Mouse (Mus musculus): ENCODE results near the gene Ascl2. TPM values are rescaled to one million over a fixed set of nuclear protein-coding genes. Genes with fewer than 3 reads are reported as not detected.
A peak's percentile ranks its signal among the peaks of the same experiment; 100 is the strongest.

Ascl2 gene
- polyA plus RNA-seq, 1 experiment from 2014 or later, result 0.39 TPM

DNA sequence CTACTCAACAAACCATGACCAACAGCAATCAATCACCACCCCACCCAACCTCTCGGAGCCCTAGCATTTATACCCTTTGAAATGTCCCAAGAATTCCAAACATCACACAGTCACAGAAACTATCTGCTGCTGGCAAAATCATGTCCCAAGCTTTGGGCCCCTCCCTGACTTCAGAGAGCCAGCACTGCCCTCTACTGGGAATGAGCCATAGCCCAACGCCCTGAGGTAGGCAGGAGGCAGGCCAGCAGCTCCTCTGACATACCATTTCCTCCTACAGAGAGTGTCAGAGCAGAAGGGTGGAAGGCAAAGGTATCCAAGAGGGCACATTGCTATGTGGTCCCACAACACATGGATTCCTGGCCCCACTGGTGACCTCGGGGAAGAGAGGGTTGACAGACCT lies 33.6 kb upstream of the Ascl2 start:
- Histone ChIP-seq H3K27ac (no peak overlapping the region), H3K4me2 (replicated peaks) (no peak overlapping the region), H3K4me3 (replicated peaks; ENCODE audit: low read length) (no peak overlapping the region), H3K9ac (no peak overlapping the region), H3K4me1 (replicated peaks; ENCODE audit: control insufficient read depth, insufficient read depth, low read length) (no peaks in the 10 kb centered on the region), H3K27me3 (ENCODE audit: control insufficient read depth, insufficient read depth, low read length) (no peaks in the 10 kb centered on the region), H3K36me3 (replicated peaks; ENCODE audit: control insufficient read depth, insufficient read depth) (no peaks in the 10 kb centered on the region), H3K9me3 (ENCODE audit: control insufficient read depth, low read length) (no peaks in the 10 kb centered on the region)
- no peak for DNase-seq (ENCODE audit: low spot score)
- 26% methylated on average over 3 of the region's 3 CpGs for WGBS
- no peak for ATAC-seq (ENCODE audit: low FRiP score)

DNA sequence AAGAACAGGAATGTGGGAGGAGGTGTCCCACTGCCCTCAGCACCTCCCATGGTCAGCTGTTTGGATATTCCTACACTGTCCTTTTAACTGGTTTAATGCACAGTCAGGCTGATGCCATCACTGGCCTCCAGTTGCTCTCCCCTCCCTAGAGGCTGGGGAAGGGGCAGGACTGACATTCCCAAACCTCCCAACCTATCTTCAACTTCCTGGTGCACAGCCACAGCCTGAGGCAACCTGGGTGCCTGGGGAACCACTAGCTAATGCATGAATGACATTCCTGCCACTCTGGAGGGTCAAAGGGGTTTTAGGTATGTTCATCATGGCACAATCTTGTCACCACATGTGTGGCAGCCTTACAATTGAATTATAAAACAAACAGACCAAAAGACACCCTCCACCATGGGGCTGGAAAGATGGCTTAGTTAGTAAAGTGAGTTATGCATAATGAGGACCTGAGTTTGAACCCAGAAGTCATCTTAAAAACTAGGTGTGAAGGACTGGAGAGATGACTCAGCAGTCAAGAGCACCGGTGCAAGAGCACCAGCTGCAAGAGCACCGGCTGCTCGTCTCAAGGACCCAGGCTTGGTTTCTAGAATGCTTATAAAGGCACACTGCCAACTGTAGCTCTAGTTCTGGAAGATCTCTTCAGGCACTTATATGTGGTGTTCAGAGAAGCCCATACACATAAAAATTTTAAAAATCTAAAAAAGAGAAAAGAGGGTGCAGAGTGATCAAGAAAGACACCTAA lies 28.5 kb upstream of the Ascl2 start:
- Histone ChIP-seq H3K27me3 (ENCODE audit: control insufficient read depth, insufficient read depth, low read length) (no peaks in the 10 kb centered on the region), H3K27ac (no peak overlapping the region), H3K9me3 (ENCODE audit: control insufficient read depth, low read length) (no peaks in the 10 kb centered on the region), H3K4me2 (replicated peaks) (no peak overlapping the region), H3K36me3 (replicated peaks; ENCODE audit: control insufficient read depth, insufficient read depth) (no peaks in the 10 kb centered on the region), H3K4me3 (replicated peaks; ENCODE audit: low read length) (no peak overlapping the region), H3K9ac (no peak overlapping the region), H3K4me1 (replicated peaks; ENCODE audit: control insufficient read depth, insufficient read depth, low read length) (no peaks in the 10 kb centered on the region)
- no peak for ATAC-seq (ENCODE audit: low FRiP score)
- WGBS, result 85% methylated on average over 3 of the region's 3 CpGs
- DNase-seq (ENCODE audit: low spot score), result no peak

DNA sequence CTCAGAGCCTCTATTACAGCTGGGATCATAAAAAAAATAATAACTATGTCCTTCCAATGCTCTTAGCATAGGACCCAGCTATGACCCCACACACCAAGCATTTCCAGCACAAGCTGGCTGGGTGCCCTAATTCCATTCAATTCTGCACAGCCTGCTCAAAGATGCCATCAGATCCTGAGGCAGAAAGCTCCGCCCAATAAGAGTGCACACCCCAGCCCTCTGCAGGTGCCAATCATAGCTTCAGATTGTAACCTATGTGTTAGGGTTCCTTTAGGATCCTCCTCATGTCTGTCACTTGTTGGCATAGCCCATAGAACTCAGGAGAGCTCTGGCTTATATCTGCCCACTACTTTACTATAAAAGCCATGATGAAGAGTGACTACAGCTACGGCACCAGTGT lies 27.9 kb upstream of the Ascl2 start:
- WGBS, result 87% methylated on average over 2 of the region's 2 CpGs
- no peak for ATAC-seq (ENCODE audit: low FRiP score)

DNA sequence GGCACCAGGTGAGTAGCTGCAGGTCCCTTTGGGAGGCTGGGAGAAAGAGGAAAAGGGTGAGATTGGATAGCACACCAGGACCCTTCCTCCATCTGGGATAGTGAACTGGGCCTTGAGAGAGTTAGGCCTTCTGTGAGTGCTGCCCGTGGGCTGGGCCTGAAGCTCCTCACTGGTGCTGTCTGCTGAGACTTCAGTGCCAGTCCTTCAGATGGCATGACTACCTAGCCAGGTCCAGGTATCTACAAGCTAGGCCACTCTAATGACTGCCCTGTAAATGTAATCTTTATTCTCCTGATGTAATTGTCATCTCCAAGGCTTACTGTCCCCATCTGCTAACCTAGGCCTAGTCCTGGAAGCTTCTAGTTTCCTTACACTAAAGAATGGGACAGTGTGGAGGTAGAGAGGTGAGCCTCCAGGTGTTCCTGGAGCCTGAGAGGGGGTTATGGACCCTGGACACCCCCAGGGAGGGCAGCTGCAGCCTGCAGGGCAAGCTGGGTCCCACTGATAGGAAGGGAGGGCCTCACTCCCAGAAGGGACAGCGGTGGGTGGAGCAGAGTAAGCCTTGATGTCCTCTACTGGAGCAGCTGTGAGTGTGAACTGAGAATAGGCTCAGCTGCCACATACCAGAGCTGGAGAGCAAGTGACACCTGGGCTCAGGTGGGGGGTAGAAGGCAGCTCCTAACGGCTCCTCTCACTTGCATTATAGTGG lies 26.7 kb upstream of the Ascl2 start:
- ATAC-seq (ENCODE audit: low FRiP score) (no peak), DNase-seq (ENCODE audit: low spot score) (no peak)
- Histone ChIP-seq H3K36me3 (replicated peaks; ENCODE audit: control insufficient read depth, insufficient read depth) (no peaks in the 10 kb centered on the region), H3K9ac (no peak overlapping the region), H3K9me3 (ENCODE audit: control insufficient read depth, low read length) (no peaks in the 10 kb centered on the region), H3K4me2 (replicated peaks) (no peak overlapping the region), H3K27me3 (ENCODE audit: control insufficient read depth, insufficient read depth, low read length) (no peaks in the 10 kb centered on the region), H3K4me1 (replicated peaks; ENCODE audit: control insufficient read depth, insufficient read depth, low read length) (no peaks in the 10 kb centered on the region), H3K27ac (no peak overlapping the region), H3K4me3 (replicated peaks; ENCODE audit: low read length) (no peak overlapping the region)
- 85% methylated on average over 3 of the region's 3 CpGs for WGBS

More for the DNA sequence above, 27.9 kb upstream of the Ascl2 start:
- H3K27me3 ChIP-seq (ENCODE audit: control insufficient read depth, insufficient read depth, low read length), result no peaks in the 10 kb centered on the region
- H3K36me3 ChIP-seq (replicated peaks; ENCODE audit: control insufficient read depth, insufficient read depth), result no peaks in the 10 kb centered on the region
- H3K4me2 ChIP-seq (replicated peaks), result no peak overlapping the region
- no peak for DNase-seq (ENCODE audit: low spot score)
- no peak overlapping the region for H3K27ac ChIP-seq
- no peaks in the 10 kb centered on the region for H3K9me3 ChIP-seq (ENCODE audit: control insufficient read depth, low read length)
- no peak overlapping the region for H3K4me3 ChIP-seq (replicated peaks; ENCODE audit: low read length)
- no peak overlapping the region for H3K9ac ChIP-seq
- H3K4me1 ChIP-seq (replicated peaks; ENCODE audit: control insufficient read depth, insufficient read depth, low read length), result no peaks in the 10 kb centered on the region

DNA sequence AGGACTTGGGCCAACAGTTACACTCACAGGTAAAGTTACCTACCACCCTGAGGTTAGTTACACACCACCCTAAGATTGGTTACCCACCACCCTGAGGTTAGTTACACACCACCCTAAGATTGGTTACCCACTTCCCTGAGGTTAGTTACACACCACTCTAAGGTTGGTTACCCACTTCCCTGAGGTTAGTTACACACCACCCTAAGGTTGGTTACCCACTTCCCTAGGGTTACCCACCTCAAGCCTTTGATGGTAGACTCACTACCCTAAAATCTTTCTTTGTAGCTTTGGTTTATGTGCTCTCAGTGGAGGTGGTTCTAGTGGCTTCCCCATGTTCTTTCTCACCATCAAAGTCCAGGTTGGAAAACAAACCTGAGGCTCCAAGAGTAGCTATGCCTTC lies 25.9 kb upstream of the Ascl2 start:
- no peak overlapping the region for H3K4me2 ChIP-seq (replicated peaks)
- DNase-seq (ENCODE audit: low spot score) (no peak), ATAC-seq (ENCODE audit: low FRiP score) (no peak)
- H3K4me3 ChIP-seq (replicated peaks; ENCODE audit: low read length), result no peak overlapping the region
- H3K9ac ChIP-seq, result no peak overlapping the region
- H3K27ac ChIP-seq, result no peak overlapping the region
- H3K9me3 ChIP-seq (ENCODE audit: control insufficient read depth, low read length), result no peaks in the 10 kb centered on the region
- no peaks in the 10 kb centered on the region for H3K36me3 ChIP-seq (replicated peaks; ENCODE audit: control insufficient read depth, insufficient read depth)
- H3K27me3 ChIP-seq (ENCODE audit: control insufficient read depth, insufficient read depth, low read length), result no peaks in the 10 kb centered on the region
- no peaks in the 10 kb centered on the region for H3K4me1 ChIP-seq (replicated peaks; ENCODE audit: control insufficient read depth, insufficient read depth, low read length)

DNA sequence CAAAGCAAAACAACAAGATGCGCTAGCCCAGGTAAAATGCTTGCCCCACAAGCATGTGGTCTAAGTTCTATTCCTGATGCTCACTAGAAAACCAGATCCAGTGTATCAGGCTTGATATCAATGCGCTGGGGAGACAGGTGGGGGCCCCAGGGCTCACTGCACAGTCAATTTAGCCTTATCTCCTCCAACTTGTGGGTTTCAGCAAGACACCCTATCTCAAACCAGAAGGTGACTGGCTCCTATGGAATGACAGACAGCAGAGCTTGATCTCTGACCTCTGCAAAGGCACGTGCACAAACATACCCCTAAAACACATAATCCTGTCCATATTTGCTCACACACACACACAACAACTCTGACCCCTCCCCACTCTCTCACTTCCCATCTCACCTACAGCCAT lies 18.7 kb upstream of the Ascl2 start:
- H3K4me2 ChIP-seq (replicated peaks), result no peak overlapping the region
- H3K27me3 ChIP-seq (ENCODE audit: control insufficient read depth, insufficient read depth, low read length), result no peaks in the 10 kb centered on the region
- H3K4me1 ChIP-seq (replicated peaks; ENCODE audit: control insufficient read depth, insufficient read depth, low read length), result no peaks in the 10 kb centered on the region
- no peak overlapping the region for H3K4me3 ChIP-seq (replicated peaks; ENCODE audit: low read length)
- H3K9me3 ChIP-seq (ENCODE audit: control insufficient read depth, low read length), result no peaks in the 10 kb centered on the region
- no peaks in the 10 kb centered on the region for H3K36me3 ChIP-seq (replicated peaks; ENCODE audit: control insufficient read depth, insufficient read depth)
- ATAC-seq (ENCODE audit: low FRiP score) (no peak), DNase-seq (ENCODE audit: low spot score) (no peak)
- no peak overlapping the region for H3K27ac ChIP-seq
- WGBS, result 92% methylated on average over 3 of the region's 3 CpGs
- no peak overlapping the region for H3K9ac ChIP-seq

DNA sequence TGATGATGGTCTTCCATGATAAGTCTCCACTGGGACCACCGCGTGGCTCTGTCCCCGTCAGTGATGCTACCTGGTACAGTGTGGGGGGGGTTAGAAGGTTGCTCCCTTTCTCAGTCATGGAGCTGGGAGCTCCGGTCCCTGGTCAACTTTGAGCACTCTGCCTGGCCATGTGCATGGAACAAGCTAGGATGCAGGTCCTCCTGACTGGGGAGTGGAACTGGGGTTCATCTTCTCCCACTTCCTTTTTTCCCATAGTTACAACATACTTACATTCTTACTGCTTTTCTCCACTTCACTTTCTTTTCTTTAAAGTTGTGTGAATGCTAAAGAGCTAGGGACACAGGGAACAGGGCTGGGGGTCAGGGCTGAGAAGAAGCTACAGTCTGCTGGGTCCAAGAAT lies 16.1 kb upstream of the Ascl2 start:
- Histone ChIP-seq H3K27me3 (ENCODE audit: control insufficient read depth, insufficient read depth, low read length) (no peaks in the 10 kb centered on the region), H3K9me3 (ENCODE audit: control insufficient read depth, low read length) (no peaks in the 10 kb centered on the region)
- no peak for ATAC-seq (ENCODE audit: low FRiP score)

DNA sequence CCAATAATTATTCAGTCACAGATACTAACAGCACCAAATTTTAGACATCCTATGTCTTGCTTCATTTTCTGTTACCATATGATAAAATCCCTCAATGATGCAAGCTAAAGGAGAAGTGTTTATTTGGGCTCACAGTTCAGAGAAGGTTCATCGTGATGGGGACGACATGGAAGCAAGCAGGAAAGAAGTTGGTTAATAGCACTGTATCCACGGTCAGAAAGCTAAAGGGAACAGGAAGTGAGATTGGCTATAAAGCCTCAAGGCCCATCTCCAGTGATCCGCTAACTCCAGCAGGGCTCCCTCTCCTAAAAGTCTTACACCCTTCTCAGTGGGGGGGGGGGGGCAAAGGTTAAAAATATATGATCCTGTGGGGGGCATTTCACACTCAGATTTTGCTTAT lies 12.8 kb upstream of the Ascl2 start:
- Histone ChIP-seq H3K27me3 (ENCODE audit: control insufficient read depth, insufficient read depth, low read length) (no peaks in the 10 kb centered on the region), H3K4me3 (replicated peaks; ENCODE audit: low read length) (no peak overlapping the region), H3K9me3 (ENCODE audit: control insufficient read depth, low read length) (no peaks in the 10 kb centered on the region), H3K4me1 (replicated peaks; ENCODE audit: control insufficient read depth, insufficient read depth, low read length) (no peaks in the 10 kb centered on the region), H3K27ac (no peak overlapping the region), H3K4me2 (replicated peaks) (no peak overlapping the region), H3K9ac (no peak overlapping the region), H3K36me3 (replicated peaks; ENCODE audit: control insufficient read depth, insufficient read depth) (no peaks in the 10 kb centered on the region)
- ATAC-seq (ENCODE audit: low FRiP score) (no peak), DNase-seq (ENCODE audit: low spot score) (no peak)
- WGBS, result 81% methylated on average over 4 of the region's 4 CpGs

More for the DNA sequence above, 16.1 kb upstream of the Ascl2 start:
- Histone ChIP-seq H3K36me3 (replicated peaks; ENCODE audit: control insufficient read depth, insufficient read depth) (no peaks in the 10 kb centered on the region), H3K27ac (no peak overlapping the region), H3K4me3 (replicated peaks; ENCODE audit: low read length) (no peak overlapping the region), H3K4me2 (replicated peaks) (no peak overlapping the region), H3K4me1 (replicated peaks; ENCODE audit: control insufficient read depth, insufficient read depth, low read length) (no peaks in the 10 kb centered on the region), H3K9ac (no peak overlapping the region)
- DNase-seq (ENCODE audit: low spot score), result no peak
- WGBS, result 89% methylated on average over 4 of the region's 4 CpGs

DNA sequence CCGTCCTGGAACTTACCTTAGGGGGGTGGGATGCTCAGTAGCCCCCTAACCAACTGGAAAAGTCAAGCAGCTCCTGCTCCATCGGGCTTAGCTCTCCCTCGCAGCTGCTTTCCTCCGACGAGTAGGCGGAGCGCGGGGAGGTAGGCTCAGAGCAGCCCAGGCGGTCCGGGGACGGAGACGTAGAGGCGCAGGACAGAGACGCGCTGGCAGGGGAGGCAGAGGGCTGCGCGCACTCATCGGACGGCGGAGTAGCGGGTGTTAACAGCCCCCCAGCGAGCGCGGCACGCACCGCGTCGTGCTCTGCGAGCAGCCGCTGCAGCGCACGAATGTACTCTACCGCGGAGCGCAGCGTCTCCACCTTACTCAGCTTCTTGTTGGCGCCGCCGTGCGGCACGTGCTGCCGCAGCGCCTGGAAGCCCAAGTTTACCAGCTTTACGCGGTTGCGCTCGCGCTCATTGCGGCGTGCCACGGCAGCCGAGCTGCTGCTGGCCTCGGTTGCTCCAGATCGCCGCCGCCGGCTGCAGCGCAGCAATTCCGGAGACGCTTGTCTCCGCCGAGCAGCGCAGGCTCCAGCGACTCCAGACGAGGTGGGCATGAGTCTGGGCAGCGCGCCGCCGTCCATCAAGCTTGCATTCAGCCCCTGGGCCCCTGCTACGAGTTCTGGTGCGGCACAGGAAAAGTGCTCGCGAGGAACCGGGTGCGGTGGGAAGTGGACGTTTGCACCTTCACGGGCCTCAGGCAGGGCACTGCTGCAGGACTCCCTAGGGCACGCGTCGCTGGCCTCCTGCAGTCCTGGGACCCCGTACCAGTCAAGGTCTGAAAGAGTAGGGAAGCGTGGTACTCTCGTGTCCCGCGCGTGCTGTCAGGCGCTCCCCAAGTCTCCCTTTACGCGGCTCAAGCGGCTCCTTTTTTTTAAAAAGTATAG lies 918 bp downstream of the Ascl2 start:
- H3K4me1 ChIP-seq (replicated peaks; ENCODE audit: control insufficient read depth, insufficient read depth, low read length), result peaks cover 18% of the 10 kb centered on the region
- H3K9ac ChIP-seq, result peak overlapping the region; percentile 39
- H3K4me2 ChIP-seq (replicated peaks), result peak overlapping the region; percentile 98
- peak; percentile 80 for DNase-seq (ENCODE audit: low spot score)
- H3K27me3 ChIP-seq (ENCODE audit: control insufficient read depth, insufficient read depth, low read length), result peaks cover 79% of the 10 kb centered on the region
- peak; percentile 79 for ATAC-seq (ENCODE audit: low FRiP score)
- WGBS, result under 1% methylated on average over 90 of the region's 90 CpGs
- peak overlapping the region; percentile 42 for H3K4me3 ChIP-seq (replicated peaks; ENCODE audit: low read length)
- no peak overlapping the region for H3K27ac ChIP-seq
- H3K36me3 ChIP-seq (replicated peaks; ENCODE audit: control insufficient read depth, insufficient read depth), result no peaks in the 10 kb centered on the region
- H3K9me3 ChIP-seq (ENCODE audit: control insufficient read depth, low read length), result no peaks in the 10 kb centered on the region

Data from hindbrain, embryonic 14.5 days (tissue).